Mouse (Mus musculus): ENCODE results near the gene Gm5737. TPM values are rescaled to one million over a fixed set of nuclear protein-coding genes. Genes with fewer than 3 reads are reported as not detected.
A peak's percentile ranks its signal among the peaks of the same experiment; 100 is the strongest.

Gene Gm5737
- under 1 TPM; 0.28 to 0.40 TPM for total RNA-seq (2021)

- no peak for DNase-seq
- intact Hi-C loops (cut with DNase I): no loop called here
Measured at GRCm38 (mm10) chr7:120811834-120812415, at the start of gene Gm5737. Gene Gm5737, plus strand, starts transcription at chr7:120812365.

GRCm38 (mm10) chr7:120767369-120767768 is 44.8 kb upstream of the Gm5737 start:
- intact Hi-C loops (cut with DNase I): no loop called here
- DNase-seq: no peak

DNA sequence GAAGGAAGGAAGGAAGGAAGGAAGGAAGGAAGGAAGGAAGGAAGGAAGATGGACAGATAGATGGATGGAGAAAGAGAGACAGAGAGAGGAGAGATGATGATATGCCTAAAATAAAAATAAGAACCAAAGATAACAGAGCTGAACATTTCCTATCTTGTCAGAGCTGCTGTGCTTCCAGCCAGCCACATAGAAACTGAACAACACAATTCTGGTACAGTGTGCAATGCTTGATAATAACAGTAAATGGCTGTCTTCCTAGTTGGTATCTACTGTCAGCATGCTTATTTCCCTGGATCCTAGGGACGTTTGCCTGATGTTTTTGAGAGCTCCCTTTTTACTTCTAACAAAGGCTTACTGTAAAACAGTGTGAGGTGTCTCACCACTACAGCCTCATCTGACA is 40.8 kb upstream of the Gm5737 start:
- no peak for DNase-seq
- intact Hi-C loops (cut with DNase I): no loop called here

GRCm38 (mm10) chr7:120778012-120778411 is 34.2 kb upstream of the Gm5737 start:
- DNase-seq: no peak
- intact Hi-C loops (cut with DNase I): no loop called here

- DNase-seq: no peak
Measured at GRCm38 (mm10) chr7:120795544-120795943, 16.6 kb upstream of the Gm5737 start.

GRCm38 (mm10) chr7:120796369-120796768 is 15.8 kb upstream of the Gm5737 start:
- DNase-seq: no peak
- intact Hi-C loops (cut with DNase I): no loop called here

More at GRCm38 (mm10) chr7:120795544-120795943, 16.6 kb upstream of the Gm5737 start:
- intact Hi-C loops (cut with DNase I): no loop called here

- no peak for DNase-seq
Measured at GRCm38 (mm10) chr7:120803268-120803667, 8.9 kb upstream of the Gm5737 start.

DNA sequence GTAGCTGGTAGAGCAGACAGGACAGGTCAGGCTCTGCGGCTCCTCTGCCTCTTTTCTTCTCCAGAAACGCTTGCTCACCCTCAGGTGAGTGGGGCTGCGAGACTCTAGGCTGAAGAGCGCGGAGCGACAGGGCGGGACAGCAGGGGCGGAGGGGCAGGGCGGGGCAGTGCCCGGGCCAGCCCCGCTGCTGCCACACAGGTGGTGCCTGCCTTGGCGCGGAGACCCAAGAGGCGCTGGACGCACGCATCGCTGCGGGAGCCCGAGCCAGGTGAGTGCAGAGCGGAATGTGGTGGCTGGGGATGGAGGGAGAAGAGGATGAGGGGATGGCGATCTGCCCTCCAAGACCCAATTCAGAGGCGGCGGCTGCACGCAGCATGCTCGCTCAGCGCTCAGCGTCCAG is 2.5 kb upstream of the Gm5737 start:
- no peak for DNase-seq
- intact Hi-C loops (cut with DNase I): no loop called here

More at GRCm38 (mm10) chr7:120803268-120803667, 8.9 kb upstream of the Gm5737 start:
- intact Hi-C loops (cut with DNase I): no loop called here

- no peak for DNase-seq
- intact Hi-C loops (cut with DNase I): no loop called here
Measured at GRCm38 (mm10) chr7:120817552-120817951, 5.4 kb downstream of the Gm5737 start.

- no peak for DNase-seq
- intact Hi-C loops (cut with DNase I): no loop called here
Measured at GRCm38 (mm10) chr7:120819386-120819785, 7.2 kb downstream of the Gm5737 start.

GRCm38 (mm10) chr7:120823248-120823647 is 11.1 kb downstream of the Gm5737 start:
- intact Hi-C loops (cut with DNase I): loop anchor here (2.0 to 5.0 kb wide), 2 partner anchors 66 to 152 kb away; partner anchors contain the start of gene Pdzd9
- peak; percentile 76 for DNase-seq

- intact Hi-C loops (cut with DNase I): no loop called here
- DNase-seq: no peak
Measured at GRCm38 (mm10) chr7:120825097-120825496, 12.9 kb downstream of the Gm5737 start.

DNA sequence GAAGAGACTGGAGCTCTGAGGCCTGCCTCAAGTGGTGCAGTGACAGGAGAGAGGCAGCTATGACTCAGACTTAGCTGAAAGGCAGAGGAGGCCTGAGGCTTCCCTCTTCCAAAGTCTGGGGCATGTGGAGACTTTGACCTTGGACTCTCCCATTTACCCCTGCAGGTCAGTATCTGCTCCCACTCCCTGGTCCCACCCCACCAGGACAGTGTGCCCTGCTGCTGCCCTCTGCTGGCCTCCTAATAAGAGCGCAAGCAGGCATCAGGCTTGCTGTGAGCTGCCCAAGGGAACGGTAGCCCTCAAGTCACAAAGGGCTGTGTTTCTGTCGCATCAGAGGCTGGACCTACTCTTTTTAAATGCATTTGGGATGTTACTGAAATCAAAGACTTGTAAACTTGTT is 14.2 kb downstream of the Gm5737 start:
- intact Hi-C loops (cut with DNase I): no loop called here
- peak; percentile 48 for DNase-seq

- intact Hi-C loops (cut with DNase I): no loop called here
- peak; percentile 38 for DNase-seq
Measured at GRCm38 (mm10) chr7:120830431-120831381, 18.5 kb downstream of the Gm5737 start.

DNA sequence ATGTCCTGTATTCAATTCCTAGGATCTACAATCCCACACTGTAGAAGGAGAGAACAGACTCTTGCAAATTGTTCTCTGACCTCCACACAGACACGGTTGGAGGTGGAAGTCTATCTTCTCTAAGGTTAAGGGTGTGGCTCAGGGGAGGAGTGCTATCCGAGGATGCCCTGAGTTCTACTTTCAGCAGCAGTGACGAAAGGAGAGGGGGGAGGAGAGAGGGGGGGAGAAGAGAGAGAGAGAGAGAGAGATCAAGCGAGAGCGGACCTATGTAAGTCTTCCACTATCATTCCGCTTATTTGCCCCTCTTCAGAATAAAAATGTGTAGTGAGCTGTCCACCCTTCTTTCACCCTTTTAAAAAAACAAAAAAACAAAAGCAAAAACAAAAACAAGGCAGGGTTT is 22.3 kb downstream of the Gm5737 start:
- intact Hi-C loops (cut with DNase I): loop anchor here (2.0 kb wide), 1 partner anchor 82 kb away; the partner anchor contains the start of gene Polr3e
- DNase-seq: no peak

- peak; percentile 50 for DNase-seq
- intact Hi-C loops (cut with DNase I): loop anchor here (2.0 kb wide), 1 partner anchor 82 kb away; the partner anchor contains the start of gene Polr3e
Measured at GRCm38 (mm10) chr7:120834863-120835372, 22.8 kb downstream of the Gm5737 start.

DNA sequence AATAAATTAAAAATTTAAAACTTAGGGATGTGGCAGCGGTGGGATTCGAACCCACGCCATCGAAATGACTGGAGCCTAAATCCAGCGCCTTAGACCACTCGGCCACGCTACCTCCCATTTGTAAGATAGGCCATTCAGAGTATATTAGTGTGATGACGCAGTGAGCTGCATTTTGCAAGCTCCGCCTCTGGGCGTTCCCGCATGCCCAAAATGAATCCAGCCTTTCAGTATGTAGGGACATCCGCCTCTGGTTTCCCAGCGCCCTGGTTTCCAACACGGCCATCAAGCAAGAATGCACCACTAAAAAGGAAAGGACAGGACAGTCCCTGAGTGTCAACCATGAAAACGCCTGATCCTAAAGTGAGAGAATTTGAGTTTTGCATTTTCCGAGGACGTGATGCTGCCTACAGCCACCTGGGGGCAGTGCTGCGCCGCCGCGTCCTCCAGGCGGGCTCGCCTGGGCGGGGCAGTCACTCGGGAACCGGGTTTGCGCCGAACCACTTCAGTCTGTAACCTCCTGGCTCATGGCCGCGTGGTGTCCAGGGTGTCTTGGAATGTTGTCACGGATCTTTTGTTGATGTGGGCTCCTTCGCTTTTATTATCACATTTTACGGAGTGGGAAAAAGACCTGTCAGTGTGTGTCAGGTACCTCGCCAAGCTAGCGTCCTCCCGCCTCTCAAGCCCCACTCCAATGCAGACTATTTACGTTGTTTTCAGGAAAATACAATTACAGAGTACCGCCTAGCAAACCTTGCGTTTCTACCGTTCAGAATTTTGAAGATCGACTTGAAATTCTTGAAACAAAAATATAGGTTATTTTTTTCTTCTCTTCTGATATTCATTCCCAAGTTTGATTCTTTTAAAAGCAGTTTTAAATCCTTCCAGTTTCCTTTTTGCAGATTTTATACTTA is 23.5 kb downstream of the Gm5737 start:
- intact Hi-C loops (cut with DNase I): loop anchor here (2.0 kb wide), 1 partner anchor 81 kb away; the partner anchor contains the start of gene Polr3e
- DNase-seq: peak; percentile 91

- intact Hi-C loops (cut with DNase I): no loop called here
Measured at GRCm38 (mm10) chr7:120836361-120836760, 24.2 kb downstream of the Gm5737 start.

GRCm38 (mm10) chr7:120838436-120839160 is 26.4 kb downstream of the Gm5737 start:
- no peak for DNase-seq
- intact Hi-C loops (cut with DNase I): no loop called here

More at GRCm38 (mm10) chr7:120836361-120836760, 24.2 kb downstream of the Gm5737 start:
- no peak for DNase-seq

GRCm38 (mm10) chr7:120839786-120840185 is 27.6 kb downstream of the Gm5737 start:
- intact Hi-C loops (cut with DNase I): no loop called here
- DNase-seq: no peak
